Mouse (Mus musculus): ENCODE measurements around the gene Rab23. TPM values are rescaled to one million over a fixed set of nuclear protein-coding genes. Genes with fewer than 3 reads are reported as not detected.

The Rab23 gene
- polyA plus RNA-seq, 1 experiment from 2014 or later: 27.5 TPM

- no peak overlapping the region for H3K4me2 ChIP-seq (ENCODE audit: low read depth)
- DNase-seq (ENCODE audit: low spot score): no peak
- peaks cover 4% of the 10 kb centered on the region for H3K36me3 ChIP-seq (ENCODE audit: control insufficient read depth, insufficient read depth, low read length)
- H3K27ac ChIP-seq (ENCODE audit: low read depth, low read length): no peak overlapping the region
- no peaks in the 10 kb centered on the region for H3K9me3 ChIP-seq (ENCODE audit: control insufficient read depth, low read length)
- H3K4me1 ChIP-seq (ENCODE audit: control insufficient read depth, insufficient read depth, low read length): no peaks in the 10 kb centered on the region
- no peaks in the 10 kb centered on the region for H3K27me3 ChIP-seq (ENCODE audit: control insufficient read depth, insufficient read depth, low read length)
- no peak overlapping the region for H3K4me3 ChIP-seq (ENCODE audit: low read depth, low read length)
- no peak for ATAC-seq (ENCODE audit: insufficient read depth, low FRiP score, low TSS enrichment)
- WGBS: 85% methylated on average over 1 of the region's 1 CpGs
- H3K9ac ChIP-seq (ENCODE audit: low read length): no peak overlapping the region
These were observed 48.6 kb downstream of the Rab23 start for GRCm38 (mm10) chr1:33768091-33768787.

GRCm38 (mm10) chr1:33768827-33769226 is 49.1 kb downstream of the Rab23 start:
- H3K27me3 ChIP-seq (ENCODE audit: control insufficient read depth, insufficient read depth, low read length): no peaks in the 10 kb centered on the region
- peaks cover 4% of the 10 kb centered on the region for H3K36me3 ChIP-seq (ENCODE audit: control insufficient read depth, insufficient read depth, low read length)
- no peak overlapping the region for H3K9ac ChIP-seq (ENCODE audit: low read length)
- ATAC-seq (ENCODE audit: insufficient read depth, low FRiP score, low TSS enrichment) (no peak), DNase-seq (ENCODE audit: low spot score) (no peak)
- H3K27ac ChIP-seq (ENCODE audit: low read depth, low read length): no peak overlapping the region
- H3K4me1 ChIP-seq (ENCODE audit: control insufficient read depth, insufficient read depth, low read length): no peaks in the 10 kb centered on the region
- no peak overlapping the region for H3K4me2 ChIP-seq (ENCODE audit: low read depth)
- no peaks in the 10 kb centered on the region for H3K9me3 ChIP-seq (ENCODE audit: control insufficient read depth, low read length)
- no peak overlapping the region for H3K4me3 ChIP-seq (ENCODE audit: low read depth, low read length)

- ATAC-seq (ENCODE audit: insufficient read depth, low FRiP score, low TSS enrichment) (no peak), DNase-seq (ENCODE audit: low spot score) (no peak)
- Histone ChIP-seq H3K4me2 (ENCODE audit: low read depth) (no peak overlapping the region), H3K27ac (ENCODE audit: low read depth, low read length) (no peak overlapping the region), H3K36me3 (ENCODE audit: control insufficient read depth, insufficient read depth, low read length) (peaks cover 6% of the 10 kb centered on the region), H3K9ac (ENCODE audit: low read length) (no peak overlapping the region), H3K9me3 (ENCODE audit: control insufficient read depth, low read length) (no peaks in the 10 kb centered on the region), H3K4me3 (ENCODE audit: low read depth, low read length) (no peak overlapping the region), H3K27me3 (ENCODE audit: control insufficient read depth, insufficient read depth, low read length) (no peaks in the 10 kb centered on the region), H3K4me1 (ENCODE audit: control insufficient read depth, insufficient read depth, low read length) (no peaks in the 10 kb centered on the region)
- WGBS: 92% methylated on average over 10 of the region's 10 CpGs
These were observed 51.9 kb downstream of the Rab23 start for GRCm38 (mm10) chr1:33771621-33772020.

- no peak overlapping the region for H3K4me2 ChIP-seq (ENCODE audit: low read depth)
- H3K9ac ChIP-seq (ENCODE audit: low read length): no peak overlapping the region
- ATAC-seq (ENCODE audit: insufficient read depth, low FRiP score, low TSS enrichment): no peak
- WGBS: 97% methylated on average over 9 of the region's 9 CpGs
- no peak overlapping the region for H3K27ac ChIP-seq (ENCODE audit: low read depth, low read length)
- DNase-seq (ENCODE audit: low spot score): no peak
- H3K9me3 ChIP-seq (ENCODE audit: control insufficient read depth, low read length): no peaks in the 10 kb centered on the region
- H3K27me3 ChIP-seq (ENCODE audit: control insufficient read depth, insufficient read depth, low read length): no peaks in the 10 kb centered on the region
- H3K36me3 ChIP-seq (ENCODE audit: control insufficient read depth, insufficient read depth, low read length): peaks cover 6% of the 10 kb centered on the region
- H3K4me3 ChIP-seq (ENCODE audit: low read depth, low read length): no peak overlapping the region
- H3K4me1 ChIP-seq (ENCODE audit: control insufficient read depth, insufficient read depth, low read length): no peaks in the 10 kb centered on the region
These were observed 52.4 kb downstream of the Rab23 start for GRCm38 (mm10) chr1:33772106-33772505.

GRCm38 (mm10) chr1:33776175-33776611 is 56.5 kb downstream of the Rab23 start:
- Histone ChIP-seq H3K4me3 (ENCODE audit: low read depth, low read length) (no peak overlapping the region), H3K27me3 (ENCODE audit: control insufficient read depth, insufficient read depth, low read length) (no peaks in the 10 kb centered on the region), H3K9me3 (ENCODE audit: control insufficient read depth, low read length) (no peaks in the 10 kb centered on the region), H3K4me2 (ENCODE audit: low read depth) (no peak overlapping the region), H3K9ac (ENCODE audit: low read length) (no peak overlapping the region), H3K27ac (ENCODE audit: low read depth, low read length) (no peak overlapping the region), H3K4me1 (ENCODE audit: control insufficient read depth, insufficient read depth, low read length) (no peaks in the 10 kb centered on the region), H3K36me3 (ENCODE audit: control insufficient read depth, insufficient read depth, low read length) (peaks cover 3% of the 10 kb centered on the region; the same call in 1 of the 2 replicates)
- no peak for ATAC-seq (ENCODE audit: insufficient read depth, low FRiP score, low TSS enrichment)
- no peak for DNase-seq (ENCODE audit: low spot score)
- WGBS: 91% methylated on average over 14 of the region's 14 CpGs

- no peak overlapping the region for H3K27ac ChIP-seq (ENCODE audit: low read depth, low read length)
- no peaks in the 10 kb centered on the region for H3K4me1 ChIP-seq (ENCODE audit: control insufficient read depth, insufficient read depth, low read length)
- no peak for ATAC-seq (ENCODE audit: insufficient read depth, low FRiP score, low TSS enrichment)
- no peaks in the 10 kb centered on the region; the same call in 1 of the 2 replicates for H3K36me3 ChIP-seq (ENCODE audit: control insufficient read depth, insufficient read depth, low read length)
- no peak overlapping the region for H3K4me2 ChIP-seq (ENCODE audit: low read depth)
- no peak overlapping the region for H3K4me3 ChIP-seq (ENCODE audit: low read depth, low read length)
- H3K9ac ChIP-seq (ENCODE audit: low read length): no peak overlapping the region
- no peak for DNase-seq (ENCODE audit: low spot score)
- H3K9me3 ChIP-seq (ENCODE audit: control insufficient read depth, low read length): no peaks in the 10 kb centered on the region
- no peaks in the 10 kb centered on the region for H3K27me3 ChIP-seq (ENCODE audit: control insufficient read depth, insufficient read depth, low read length)
- WGBS: 94% methylated on average over 5 of the region's 5 CpGs
These were observed 64.9 kb downstream of the Rab23 start for GRCm38 (mm10) chr1:33784561-33784960.

- WGBS: 80% methylated on average over 5 of the region's 5 CpGs
- no peak for ATAC-seq (ENCODE audit: insufficient read depth, low FRiP score, low TSS enrichment)
These were observed 68.4 kb downstream of the Rab23 start for GRCm38 (mm10) chr1:33788072-33788471.

GRCm38 (mm10) chr1:33788493-33788892 is 68.8 kb downstream of the Rab23 start:
- Histone ChIP-seq H3K36me3 (ENCODE audit: control insufficient read depth, insufficient read depth, low read length) (no peaks in the 10 kb centered on the region; the same call in 1 of the 2 replicates), H3K9ac (ENCODE audit: low read length) (no peak overlapping the region), H3K4me1 (ENCODE audit: control insufficient read depth, insufficient read depth, low read length) (no peaks in the 10 kb centered on the region), H3K9me3 (ENCODE audit: control insufficient read depth, low read length) (no peaks in the 10 kb centered on the region), H3K4me3 (ENCODE audit: low read depth, low read length) (no peak overlapping the region), H3K27ac (ENCODE audit: low read depth, low read length) (no peak overlapping the region), H3K27me3 (ENCODE audit: control insufficient read depth, insufficient read depth, low read length) (no peaks in the 10 kb centered on the region), H3K4me2 (ENCODE audit: low read depth) (no peak overlapping the region)
- WGBS: 66% methylated on average over 3 of the region's 3 CpGs
- DNase-seq (ENCODE audit: low spot score) (no peak), ATAC-seq (ENCODE audit: insufficient read depth, low FRiP score, low TSS enrichment) (no peak)

More at GRCm38 (mm10) chr1:33788072-33788471, 68.4 kb downstream of the Rab23 start:
- Histone ChIP-seq H3K4me2 (ENCODE audit: low read depth) (no peak overlapping the region), H3K27me3 (ENCODE audit: control insufficient read depth, insufficient read depth, low read length) (no peaks in the 10 kb centered on the region), H3K27ac (ENCODE audit: low read depth, low read length) (no peak overlapping the region), H3K9me3 (ENCODE audit: control insufficient read depth, low read length) (no peaks in the 10 kb centered on the region), H3K4me1 (ENCODE audit: control insufficient read depth, insufficient read depth, low read length) (no peaks in the 10 kb centered on the region), H3K36me3 (ENCODE audit: control insufficient read depth, insufficient read depth, low read length) (no peaks in the 10 kb centered on the region; the same call in 1 of the 2 replicates), H3K9ac (ENCODE audit: low read length) (no peak overlapping the region), H3K4me3 (ENCODE audit: low read depth, low read length) (no peak overlapping the region)
- no peak for DNase-seq (ENCODE audit: low spot score)
